Mouse (Mus musculus): Measurements from ENCODE around the gene AC129217.1.

DNA sequence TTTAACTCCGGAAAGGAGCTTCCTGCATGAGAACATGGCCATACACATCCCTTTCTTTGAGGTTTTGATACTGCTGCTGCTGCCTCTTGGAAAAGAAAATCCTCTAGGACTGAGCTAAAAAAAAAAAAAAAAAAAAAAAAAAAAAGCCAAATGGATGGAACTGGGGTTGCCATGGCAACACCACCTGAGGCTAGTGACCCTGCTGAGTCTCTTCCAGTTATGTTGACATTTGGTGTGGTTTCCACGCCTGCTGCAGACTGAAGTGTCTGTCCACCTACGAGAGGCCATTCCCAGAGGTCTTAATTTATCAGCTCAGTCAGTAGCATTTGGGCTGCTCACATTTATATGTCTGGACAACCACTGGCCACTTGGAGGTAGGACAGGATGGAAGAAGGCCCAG lies 41.1 kb upstream of the AC129217.1 start:
- no peak for TF ChIP-seq CTCF (IDR thresholded peaks at IDR 0.05; ENCODE audit: low read depth, low read length)
- no peak for TF ChIP-seq POLR2A (IDR thresholded peaks at IDR 0.05; ENCODE audit: extremely low read depth, insufficient read depth, low read length)

Measured in liver, adult 2 months (tissue).